Mouse (Mus musculus) gastrocnemius, adult 8-10 months (tissue): ENCODE data around the gene Rasef. TPM values are rescaled to one million over a fixed set of nuclear protein-coding genes. Genes with fewer than 3 reads are reported as not detected.

Source experiments
- total RNA-seq, 4 experiments: library from RNA; stranded (reverse); gene quantifications; 2 replicates each; pipeline ENCODE4 v1.2.4; 2022

Gene Rasef
- total RNA-seq, 4 experiments from 2014 or later: not detected

Other genes starting within 250 kb of the Rasef start
- not detected for gene Gm11238, start 183.1 kb downstream of the Rasef start, total RNA-seq
- gene Gm11237, start 168.0 kb downstream of the Rasef start, total RNA-seq: not detected
- gene Gm11236, start 152.9 kb downstream of the Rasef start, total RNA-seq: not detected
- gene Gm11239, start 122.6 kb downstream of the Rasef start, total RNA-seq: not detected
- gene Gm428, start 107.5 kb downstream of the Rasef start, total RNA-seq: not detected
- not detected for gene Gm11758, start 85.3 kb upstream of the Rasef start, total RNA-seq
- not detected for gene Gm11757, start 100.1 kb upstream of the Rasef start, total RNA-seq
- gene Gm13871, start 115.0 kb upstream of the Rasef start, total RNA-seq: not detected
- 1 to 10 TPM in 3 of 4 experiments, under 1 TPM in 1; 0.78 to 1.9 (median 1.2) TPM for gene Gm11756, start 129.8 kb upstream of the Rasef start, total RNA-seq
- 100 to 1,000 TPM; 119 to 147 (median 137) TPM for gene 2310002L09Rik, start 159.9 kb upstream of the Rasef start, total RNA-seq
- under 1 TPM; 0.07 to 0.43 (median 0.20) TPM for gene Frmd3, start 222.4 kb upstream of the Rasef start, total RNA-seq